Mouse (Mus musculus) intestine, postnatal 0 days (tissue): ENCODE results near the gene 9330182L06Rik. TPM values are rescaled to one million over a fixed set of nuclear protein-coding genes. Genes with fewer than 3 reads are reported as not detected.

Experiments
- ATAC-seq: fragments of 200-750 bp; cut with Nextera tagmentation; 2 replicates; pipeline ENCODE4 v1.8.0; 2017; ENCODE audit warnings: mild to moderate bottlenecking, moderate TSS enrichment, moderate library complexity
- H3K27ac ChIP-seq: fragments of 300-500 bp; sonication (generic); 2 replicates; pipeline ENCODE4 v1.5.1; 2014; ENCODE audit warnings: mild to moderate bottlenecking, low read depth, low read length, moderate library complexity
- H3K27me3 ChIP-seq: fragments of 300-500 bp; sonication (generic); replicated peaks from 2 replicates; pipeline ENCODE4 v1.6.1; 2014; ENCODE audit warnings: low read length, mixed read lengths; ENCODE audit not compliant: control insufficient read depth, insufficient read depth
- H3K36me3 ChIP-seq: fragments of 300-500 bp; sonication (generic); 2 replicates; pipeline ENCODE4 v1.6.1; 2014; ENCODE audit warnings: mild to moderate bottlenecking, moderate library complexity; ENCODE audit not compliant: control insufficient read depth, insufficient read depth
- H3K4me1 ChIP-seq: fragments of 300-500 bp; sonication (generic); replicated peaks from 2 replicates; pipeline ENCODE4 v1.6.1; 2014; ENCODE audit warnings: antibody characterized with exemption, low read length, mixed read lengths; ENCODE audit not compliant: control insufficient read depth, insufficient read depth
- H3K4me2 ChIP-seq: fragments of 300-500 bp; sonication (generic); replicated peaks from 2 replicates; pipeline ENCODE4 v1.6.1; 2014; ENCODE audit warnings: low read depth, mild to moderate bottlenecking, moderate library complexity
- H3K4me3 ChIP-seq: fragments of 300-500 bp; sonication (generic); 2 replicates; pipeline ENCODE4 v1.5.1; 2014; ENCODE audit warnings: low read depth, low read length
- H3K9ac ChIP-seq: fragments of 300-500 bp; sonication (generic); 2 replicates; pipeline ENCODE4 v1.6.1; 2014; ENCODE audit warnings: mild to moderate bottlenecking, low read depth, low read length
- H3K9me3 ChIP-seq: fragments of 300-500 bp; sonication (generic); 2 replicates; pipeline ENCODE4 v1.6.1; 2016; ENCODE audit warnings: mixed run types; ENCODE audit not compliant: control insufficient read depth
- CTCF ChIP-seq: sonication (generic); IDR thresholded peaks from 2 replicates; pipeline ENCODE4 v1.5.1; 2016; ENCODE audit warnings: low read depth, mild to moderate bottlenecking, control low read depth, antibody characterized with exemption, moderate library complexity
- WGBS: fragments of 180-500 bp; shearing (Covaris S2); extraction: QIAGEN DNeasy Blood & Tissue Kit; methylation state at CpG from one replicate; pipeline ENCODE4 v1.1.7; 2014; 5-methylcytosine and 5-hydroxymethylcytosine counted together
- polyA plus RNA-seq: library from polyadenylated mRNA; unstranded; fragments of >200 nt; fragmentation: Nextera tagmentation; extraction: Ambion mirVana; gene quantifications from 2 replicates; pipeline ENCODE4 v1.2.1, GENCODE M21; 2015

Gene 9330182L06Rik
- polyA plus RNA-seq, 1 experiment from 2014 or later = 1.6 TPM

GRCm38 (mm10) chr5:9344581-9344980, 78.7 kb downstream of the 9330182L06Rik start:
- Histone ChIP-seq H3K36me3 (no peaks in the 10 kb centered on the region), H3K4me2 (no peak overlapping the region), H3K27me3 (no peaks in the 10 kb centered on the region), H3K4me3 (no peak overlapping the region), H3K9me3 (no peaks in the 10 kb centered on the region), H3K9ac (no peak overlapping the region), H3K27ac (no peak overlapping the region), H3K4me1 (no peaks in the 10 kb centered on the region)
- WGBS = 69% methylated on average over 5 of the region's 5 CpGs
- TF ChIP-seq CTCF = no peak
- ATAC-seq = no peak

DNA sequence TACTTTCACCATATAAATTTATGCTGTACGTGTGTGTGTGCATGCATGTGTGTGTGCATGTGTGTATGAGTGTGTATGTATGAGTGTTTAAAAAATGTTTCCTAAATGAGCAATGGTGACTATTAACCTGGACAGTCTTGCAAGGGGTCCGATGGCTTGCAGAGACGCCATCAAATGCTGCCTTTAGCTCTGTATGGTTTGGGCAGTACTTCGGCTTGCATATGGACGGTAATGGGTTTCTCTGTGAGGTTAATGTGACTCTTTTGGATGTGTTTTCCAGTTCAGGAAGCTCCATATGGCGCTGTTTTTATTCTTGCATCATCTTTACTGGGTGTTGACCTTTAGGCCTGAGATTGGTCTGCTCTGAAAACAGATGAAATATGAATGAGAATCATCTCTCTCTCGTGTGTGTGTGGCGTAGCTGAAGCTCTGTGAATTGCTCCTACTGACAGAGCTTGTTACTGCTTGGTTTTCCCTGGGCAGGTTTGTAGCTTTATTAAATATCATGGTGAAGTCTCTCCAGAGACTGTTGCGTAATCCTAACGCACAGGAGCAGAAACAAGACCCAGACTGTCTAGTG, 79.2 kb downstream of the 9330182L06Rik start:
- no peak overlapping the region for H3K4me2 ChIP-seq
- H3K4me3 ChIP-seq = no peak overlapping the region
- no peaks in the 10 kb centered on the region for H3K36me3 ChIP-seq
- no peak overlapping the region for H3K9ac ChIP-seq
- WGBS = 79% methylated on average over 10 of the region's 10 CpGs
- no peak overlapping the region for H3K27ac ChIP-seq
- H3K9me3 ChIP-seq = no peaks in the 10 kb centered on the region
- no peaks in the 10 kb centered on the region for H3K27me3 ChIP-seq
- ATAC-seq = no peak
- no peak for TF ChIP-seq CTCF
- H3K4me1 ChIP-seq = no peaks in the 10 kb centered on the region

- H3K4me1 ChIP-seq = no peaks in the 10 kb centered on the region
- no peak for TF ChIP-seq CTCF
- no peaks in the 10 kb centered on the region for H3K27me3 ChIP-seq
- no peak overlapping the region for H3K27ac ChIP-seq
- H3K4me2 ChIP-seq = no peak overlapping the region
- H3K36me3 ChIP-seq = no peaks in the 10 kb centered on the region
- WGBS = 77% methylated on average over 3 of the region's 3 CpGs
- H3K4me3 ChIP-seq = no peak overlapping the region
- no peaks in the 10 kb centered on the region for H3K9me3 ChIP-seq
- ATAC-seq = no peak
- H3K9ac ChIP-seq = no peak overlapping the region
Observed at GRCm38 (mm10) chr5:9345625-9346024, 79.7 kb downstream of the 9330182L06Rik start.

DNA sequence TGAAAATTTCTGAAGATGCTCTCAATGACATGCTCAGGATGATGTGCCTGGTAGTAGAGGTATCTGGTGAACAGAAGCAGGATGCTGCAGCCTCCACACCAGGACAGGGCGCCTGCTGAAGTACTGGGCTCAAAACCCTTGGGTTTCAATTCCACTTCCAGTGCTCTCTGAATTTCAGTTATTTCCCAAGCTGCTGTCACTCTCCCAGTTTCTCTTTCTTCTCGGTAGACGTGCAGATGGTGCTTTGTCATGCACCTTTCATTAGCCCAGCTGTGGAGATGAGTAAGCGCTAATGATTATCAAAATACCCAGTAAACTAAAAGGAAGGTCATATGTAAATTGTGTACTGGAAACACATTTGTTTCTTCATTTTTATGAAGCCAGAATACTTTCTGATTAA, 80.6 kb downstream of the 9330182L06Rik start:
- no peaks in the 10 kb centered on the region for H3K9me3 ChIP-seq
- no peak overlapping the region for H3K27ac ChIP-seq
- no peaks in the 10 kb centered on the region for H3K4me1 ChIP-seq
- no peak overlapping the region for H3K4me2 ChIP-seq
- no peak for ATAC-seq
- H3K36me3 ChIP-seq = no peaks in the 10 kb centered on the region
- TF ChIP-seq CTCF = no peak
- no peaks in the 10 kb centered on the region for H3K27me3 ChIP-seq
- no peak overlapping the region for H3K4me3 ChIP-seq
- 67% methylated on average over 4 of the region's 4 CpGs for WGBS
- no peak overlapping the region for H3K9ac ChIP-seq

GRCm38 (mm10) chr5:9352163-9352562, 86.2 kb downstream of the 9330182L06Rik start:
- no peaks in the 10 kb centered on the region for H3K36me3 ChIP-seq
- TF ChIP-seq CTCF = no peak
- WGBS = 79% methylated on average over 5 of the region's 5 CpGs
- no peak overlapping the region for H3K4me3 ChIP-seq
- ATAC-seq = no peak
- H3K4me1 ChIP-seq = no peaks in the 10 kb centered on the region
- H3K9ac ChIP-seq = no peak overlapping the region
- no peak overlapping the region for H3K4me2 ChIP-seq
- no peak overlapping the region for H3K27ac ChIP-seq
- H3K27me3 ChIP-seq = no peaks in the 10 kb centered on the region
- H3K9me3 ChIP-seq = no peaks in the 10 kb centered on the region

DNA sequence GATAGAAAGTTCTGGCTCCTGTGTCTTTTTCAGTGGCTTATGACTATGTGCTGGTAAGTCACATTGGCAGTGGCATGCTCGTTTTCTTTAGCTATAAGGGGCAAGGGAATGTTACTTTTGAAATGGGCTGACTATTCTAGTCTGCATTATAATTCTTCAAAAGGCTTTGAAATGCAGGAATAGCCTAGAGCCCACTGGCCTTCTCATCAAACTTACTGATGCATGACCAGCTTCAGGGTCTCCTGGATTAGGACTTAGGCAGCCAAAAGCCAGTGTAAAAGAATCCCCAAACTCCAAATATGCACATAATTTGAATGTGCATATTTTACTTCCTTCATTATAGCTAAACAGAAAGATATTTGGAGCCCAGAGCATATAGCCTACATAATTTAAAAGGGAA, 86.7 kb downstream of the 9330182L06Rik start:
- TF ChIP-seq CTCF = no peak
- WGBS = 69% methylated on average over 1 of the region's 1 CpGs
- ATAC-seq = no peak

GRCm38 (mm10) chr5:9354257-9354656, 88.3 kb downstream of the 9330182L06Rik start:
- Histone ChIP-seq H3K27ac (no peak overlapping the region), H3K4me2 (no peak overlapping the region), H3K9ac (no peak overlapping the region), H3K4me3 (no peak overlapping the region), H3K27me3 (no peaks in the 10 kb centered on the region), H3K9me3 (no peaks in the 10 kb centered on the region), H3K4me1 (no peaks in the 10 kb centered on the region), H3K36me3 (no peaks in the 10 kb centered on the region)
- ATAC-seq = no peak
- WGBS = 84% methylated on average over 1 of the region's 1 CpGs
- no peak for TF ChIP-seq CTCF

More for the DNA sequence above, 86.7 kb downstream of the 9330182L06Rik start:
- Histone ChIP-seq H3K36me3 (no peaks in the 10 kb centered on the region), H3K27me3 (no peaks in the 10 kb centered on the region), H3K4me2 (no peak overlapping the region), H3K4me1 (no peaks in the 10 kb centered on the region), H3K9ac (no peak overlapping the region), H3K9me3 (no peaks in the 10 kb centered on the region), H3K4me3 (no peak overlapping the region), H3K27ac (no peak overlapping the region)
